Mouse (Mus musculus) G1E (cell line): ENCODE results near the gene Eif4ebp2. TPM values are rescaled to one million over a fixed set of nuclear protein-coding genes. Genes with fewer than 3 reads are reported as not detected.

Source experiments
- ATAC-seq: 2 replicates; pipeline ENCODE4 v1.8.0; 2016; ENCODE audit warnings: mild to moderate bottlenecking; ENCODE audit not compliant: insufficient number of reproducible peaks, poor library complexity, low FRiP score, severe bottlenecking; ENCODE audit errors: extremely low read depth
- DNase-seq: peaks from one replicate; pipeline ENCODE4 v3.0.0; 2012; ENCODE audit warnings: low spot score
- H3K27me3 ChIP-seq: 2 replicates; pipeline ENCODE4 v1.6.1; 2012; ENCODE audit warnings: mild to moderate bottlenecking, low read length, inconsistent platforms; ENCODE audit not compliant: insufficient read depth
- H3K36me3 ChIP-seq: replicated peaks from 2 replicates; pipeline ENCODE3; 2012; ENCODE audit warnings: mild to moderate bottlenecking, inconsistent platforms
- H3K4me1 ChIP-seq: 2 replicates; pipeline ENCODE4 v1.6.1; 2012; ENCODE audit warnings: low read depth, low read length, inconsistent platforms, mixed read lengths; ENCODE audit not compliant: insufficient read depth
- H3K4me3 ChIP-seq: 2 replicates; pipeline ENCODE4 v1.5.1; 2012; ENCODE audit warnings: low read depth, mild to moderate bottlenecking, inconsistent platforms, low read length, moderate library complexity, mixed read lengths
- H3K9me3 ChIP-seq: replicated peaks from 2 replicates; pipeline ENCODE4 v1.6.1; 2012; ENCODE audit warnings: inconsistent platforms
- CTCF ChIP-seq: IDR thresholded peaks from 2 replicates; pipeline ENCODE4 v1.5.1; 2012; ENCODE audit warnings: low read depth, low read length, inconsistent platforms, mixed read lengths
- GATA1 ChIP-seq: IDR thresholded peaks from 2 replicates; pipeline ENCODE4 v1.6.1; 2012; ENCODE audit warnings: borderline replicate concordance, low read length, inconsistent platforms, mixed read lengths
- GATA2 ChIP-seq: IDR thresholded peaks from 2 replicates; pipeline ENCODE4 v1.6.1; 2012; ENCODE audit warnings: low read depth, low read length, inconsistent platforms, borderline replicate concordance
- POLR2AphosphoS5 ChIP-seq: IDR thresholded peaks from 2 replicates; pipeline ENCODE4 v1.6.1; 2012; ENCODE audit warnings: low read depth, low read length, inconsistent platforms; ENCODE audit not compliant: insufficient replicate concordance
- TAL1 ChIP-seq: conservative IDR thresholded peaks from 2 replicates; pipeline ENCODE4 v1.6.1; 2012; ENCODE audit warnings: low read depth, low read length, inconsistent platforms, mixed read lengths
- polyA plus RNA-seq: library from polyadenylated mRNA; stranded (reverse); fragments of >175 nt; gene quantifications from 2 replicates; pipeline ENCODE4 v1.2.3, GENCODE M21; 2012
- total RNA-seq, 2 experiments: library from RNA; stranded (forward) in 1 of 2; stranded (reverse) in 1 of 2; fragments of 200-1000 nt in 1 of 2; fragments of >200 nt in 1 of 2; fragmentation: Nextera tagmentation in 1 of 2; gene quantifications; 2 replicates each; pipeline ENCODE4 v1.2.3; 2014 to 2017

Eif4ebp2 gene
- total and polyA plus RNA-seq, 3 experiments = 9.4 to 184 (median 96.4) TPM

DNA sequence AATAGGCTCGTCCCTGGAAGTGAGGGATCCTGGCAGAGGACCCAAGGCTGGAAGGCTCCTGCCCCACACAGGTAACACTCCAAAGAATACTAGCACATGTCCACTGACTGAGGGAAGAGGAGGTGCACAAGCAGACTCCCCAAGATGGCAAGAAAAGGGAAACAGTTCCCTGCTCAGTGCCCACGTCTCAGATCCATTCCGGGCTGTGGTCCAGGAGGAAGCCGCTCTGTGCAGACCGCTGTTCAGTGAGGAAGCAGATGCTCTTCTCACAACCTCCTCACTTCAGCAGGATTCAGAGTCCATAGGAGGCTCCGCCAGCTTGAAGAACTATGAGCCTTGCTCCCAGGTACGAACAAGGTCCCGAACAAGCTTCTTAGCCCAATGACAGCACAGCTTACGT is 21.1 kb downstream of the Eif4ebp2 start:
- TF ChIP-seq GATA2 (no peak), GATA1 (no peak), TAL1 (no peak), CTCF (no peak), POLR2AphosphoS5 (no peak)
- peaks cover 3% of the 10 kb centered on the region; the same call in 1 of the 2 replicates for H3K4me1 ChIP-seq
- no peak for ATAC-seq
- no peaks in the 10 kb centered on the region for H3K27me3 ChIP-seq
- no peak for DNase-seq
- peaks cover 76% of the 10 kb centered on the region for H3K36me3 ChIP-seq
- no peak overlapping the region for H3K4me3 ChIP-seq
- no peaks in the 10 kb centered on the region for H3K9me3 ChIP-seq

- Histone ChIP-seq H3K4me3 (no peak overlapping the region), H3K36me3 (peaks cover 57% of the 10 kb centered on the region), H3K27me3 (no peaks in the 10 kb centered on the region), H3K4me1 (peaks cover 6% of the 10 kb centered on the region; the same call in 1 of the 2 replicates), H3K9me3 (no peaks in the 10 kb centered on the region)
- no peak for TF ChIP-seq CTCF
- no peak for TF ChIP-seq GATA1
- no peak for TF ChIP-seq POLR2AphosphoS5
- TF ChIP-seq TAL1 = no peak
- TF ChIP-seq GATA2 = no peak
- DNase-seq (no peak), ATAC-seq (no peak)
These were observed 23.4 kb downstream of the Eif4ebp2 start for GRCm38 (mm10) chr10:61429043-61429442.

- Histone ChIP-seq H3K4me3 (no peak overlapping the region), H3K9me3 (no peaks in the 10 kb centered on the region), H3K27me3 (no peaks in the 10 kb centered on the region), H3K4me1 (peaks cover 7% of the 10 kb centered on the region; the same call in 1 of the 2 replicates), H3K36me3 (peaks cover 51% of the 10 kb centered on the region)
- TF ChIP-seq CTCF = no peak
- TF ChIP-seq GATA1 = no peak
- TF ChIP-seq GATA2 = no peak
- TF ChIP-seq TAL1 = no peak
- no peak for TF ChIP-seq POLR2AphosphoS5
- ATAC-seq = no peak
- no peak for DNase-seq
These were observed 24.0 kb downstream of the Eif4ebp2 start for GRCm38 (mm10) chr10:61428416-61428815.

GRCm38 (mm10) chr10:61427951-61428350 is 24.5 kb downstream of the Eif4ebp2 start:
- ATAC-seq = no peak
- no peaks in the 10 kb centered on the region for H3K27me3 ChIP-seq
- DNase-seq = no peak
- H3K4me3 ChIP-seq = no peak overlapping the region
- TF ChIP-seq GATA2 = no peak
- no peak for TF ChIP-seq GATA1
- no peak for TF ChIP-seq TAL1
- TF ChIP-seq CTCF = no peak
- TF ChIP-seq POLR2AphosphoS5 = no peak
- H3K9me3 ChIP-seq = no peaks in the 10 kb centered on the region
- H3K4me1 ChIP-seq = peaks cover 12% of the 10 kb centered on the region
- H3K36me3 ChIP-seq = peaks cover 46% of the 10 kb centered on the region

- peaks cover 13% of the 10 kb centered on the region for H3K4me1 ChIP-seq
- no peaks in the 10 kb centered on the region for H3K9me3 ChIP-seq
- H3K27me3 ChIP-seq = no peaks in the 10 kb centered on the region
- TF ChIP-seq GATA2 = no peak
- no peak overlapping the region for H3K4me3 ChIP-seq
- no peak for ATAC-seq
- H3K36me3 ChIP-seq = peaks cover 38% of the 10 kb centered on the region
- DNase-seq = no peak
These were observed 26.2 kb downstream of the Eif4ebp2 start for GRCm38 (mm10) chr10:61426251-61426757.

- Histone ChIP-seq H3K4me1 (peaks cover 13% of the 10 kb centered on the region), H3K9me3 (no peaks in the 10 kb centered on the region), H3K36me3 (peaks cover 26% of the 10 kb centered on the region), H3K4me3 (no peak overlapping the region), H3K27me3 (no peaks in the 10 kb centered on the region)
- ATAC-seq (no peak), DNase-seq (no peak)
- TF ChIP-seq TAL1 (no peak), GATA2 (no peak), CTCF (no peak), GATA1 (no peak), POLR2AphosphoS5 (no peak)
These were observed 27.4 kb downstream of the Eif4ebp2 start for GRCm38 (mm10) chr10:61425047-61425446.
